Mouse (Mus musculus): ENCODE measurements around the gene Lman1l. TPM values are rescaled to one million over a fixed set of nuclear protein-coding genes. Genes with fewer than 3 reads are reported as not detected.

The Lman1l gene
- polyA plus RNA-seq, 1 experiment from 2014 or later: not detected

- WGBS: 39% methylated on average over 5 of the region's 5 CpGs
- Histone ChIP-seq H3K9me3 (ENCODE audit: control insufficient read depth) (no peaks in the 10 kb centered on the region), H3K9ac (ENCODE audit: low read depth, low read length) (peak overlapping the region; percentile 23; the same call in 1 of the 2 replicates), H3K4me3 (ENCODE audit: low read depth, low read length) (peak overlapping the region; percentile 19), H3K4me2 (replicated peaks; ENCODE audit: low read depth) (peak overlapping the region; percentile 63), H3K4me1 (replicated peaks; ENCODE audit: control insufficient read depth, insufficient read depth, low read length) (peaks cover 45% of the 10 kb centered on the region), H3K36me3 (ENCODE audit: control insufficient read depth, insufficient read depth) (peaks cover 5% of the 10 kb centered on the region; the same call in 1 of the 2 replicates), H3K27ac (ENCODE audit: low read depth, low read length) (peak overlapping the region; percentile 68), H3K27me3 (replicated peaks; ENCODE audit: control insufficient read depth, insufficient read depth, low read length) (no peaks in the 10 kb centered on the region)
- no peak for TF ChIP-seq CTCF (IDR thresholded peaks at IDR 0.05; ENCODE audit: low read depth)
- no peak for ATAC-seq
These were observed 19.2 kb upstream of the Lman1l start for GRCm38 (mm10) chr9:57639661-57640328.

- no peaks in the 10 kb centered on the region for H3K27me3 ChIP-seq (replicated peaks; ENCODE audit: control insufficient read depth, insufficient read depth, low read length)
- H3K4me3 ChIP-seq (ENCODE audit: low read depth, low read length): no peak overlapping the region
- WGBS: 18% methylated on average over 8 of the region's 8 CpGs
- no peak overlapping the region for H3K9ac ChIP-seq (ENCODE audit: low read depth, low read length)
- H3K9me3 ChIP-seq (ENCODE audit: control insufficient read depth): no peaks in the 10 kb centered on the region
- ATAC-seq: peak; percentile 77
- TF ChIP-seq CTCF (IDR thresholded peaks at IDR 0.05; ENCODE audit: low read depth): no peak
- peaks cover 45% of the 10 kb centered on the region for H3K4me1 ChIP-seq (replicated peaks; ENCODE audit: control insufficient read depth, insufficient read depth, low read length)
- peak overlapping the region; percentile 68 for H3K27ac ChIP-seq (ENCODE audit: low read depth, low read length)
- H3K36me3 ChIP-seq (ENCODE audit: control insufficient read depth, insufficient read depth): peaks cover 5% of the 10 kb centered on the region; the same call in 1 of the 2 replicates
- H3K4me2 ChIP-seq (replicated peaks; ENCODE audit: low read depth): peak overlapping the region; percentile 63
These were observed 18.3 kb upstream of the Lman1l start for GRCm38 (mm10) chr9:57638651-57639459.

- Histone ChIP-seq H3K36me3 (ENCODE audit: control insufficient read depth, insufficient read depth) (peaks cover 5% of the 10 kb centered on the region; the same call in 1 of the 2 replicates), H3K9me3 (ENCODE audit: control insufficient read depth) (no peaks in the 10 kb centered on the region), H3K4me3 (ENCODE audit: low read depth, low read length) (no peak overlapping the region), H3K27me3 (replicated peaks; ENCODE audit: control insufficient read depth, insufficient read depth, low read length) (no peaks in the 10 kb centered on the region), H3K4me1 (replicated peaks; ENCODE audit: control insufficient read depth, insufficient read depth, low read length) (peaks cover 39% of the 10 kb centered on the region), H3K4me2 (replicated peaks; ENCODE audit: low read depth) (peak overlapping the region; percentile 63), H3K27ac (ENCODE audit: low read depth, low read length) (peak overlapping the region; percentile 68), H3K9ac (ENCODE audit: low read depth, low read length) (no peak overlapping the region; the same call in 1 of the 2 replicates)
- 11% methylated on average over 6 of the region's 6 CpGs for WGBS
- no peak for TF ChIP-seq CTCF (IDR thresholded peaks at IDR 0.05; ENCODE audit: low read depth)
- 0 out of 2 replicates have a peak, but pooled peaks have one; percentile 10 for ATAC-seq
These were observed 17.3 kb upstream of the Lman1l start for GRCm38 (mm10) chr9:57637741-57638322.

- H3K9ac ChIP-seq (ENCODE audit: low read depth, low read length): no peak overlapping the region
These were observed 16.7 kb upstream of the Lman1l start for GRCm38 (mm10) chr9:57637272-57637671.

GRCm38 (mm10) chr9:57633481-57634024 lies 13.0 kb upstream of the Lman1l start:
- WGBS: 33% methylated on average over 4 of the region's 4 CpGs
- ATAC-seq: no peak
- H3K9ac ChIP-seq (ENCODE audit: low read depth, low read length): no peak overlapping the region

More at GRCm38 (mm10) chr9:57637272-57637671, 16.7 kb upstream of the Lman1l start:
- 43% methylated on average over 3 of the region's 3 CpGs for WGBS
- Histone ChIP-seq H3K27me3 (replicated peaks; ENCODE audit: control insufficient read depth, insufficient read depth, low read length) (no peaks in the 10 kb centered on the region), H3K27ac (ENCODE audit: low read depth, low read length) (peak overlapping the region; percentile 68), H3K4me1 (replicated peaks; ENCODE audit: control insufficient read depth, insufficient read depth, low read length) (peaks cover 35% of the 10 kb centered on the region), H3K4me2 (replicated peaks; ENCODE audit: low read depth) (peak overlapping the region; percentile 13; the same call in 1 of the 2 replicates), H3K4me3 (ENCODE audit: low read depth, low read length) (no peak overlapping the region), H3K36me3 (ENCODE audit: control insufficient read depth, insufficient read depth) (peaks cover 5% of the 10 kb centered on the region; the same call in 1 of the 2 replicates), H3K9me3 (ENCODE audit: control insufficient read depth) (no peaks in the 10 kb centered on the region)
- no peak for ATAC-seq
- no peak for TF ChIP-seq CTCF (IDR thresholded peaks at IDR 0.05; ENCODE audit: low read depth)

More at GRCm38 (mm10) chr9:57633481-57634024, 13.0 kb upstream of the Lman1l start:
- Histone ChIP-seq H3K4me3 (ENCODE audit: low read depth, low read length) (no peak overlapping the region), H3K36me3 (ENCODE audit: control insufficient read depth, insufficient read depth) (peaks cover 35% of the 10 kb centered on the region), H3K27me3 (replicated peaks; ENCODE audit: control insufficient read depth, insufficient read depth, low read length) (no peaks in the 10 kb centered on the region), H3K27ac (ENCODE audit: low read depth, low read length) (no peak overlapping the region), H3K4me2 (replicated peaks; ENCODE audit: low read depth) (no peak overlapping the region), H3K9me3 (ENCODE audit: control insufficient read depth) (no peaks in the 10 kb centered on the region), H3K4me1 (replicated peaks; ENCODE audit: control insufficient read depth, insufficient read depth, low read length) (peaks cover 15% of the 10 kb centered on the region)
- TF ChIP-seq CTCF (IDR thresholded peaks at IDR 0.05; ENCODE audit: low read depth): peak; percentile 57

All from intestine, postnatal 0 days (tissue).